Mouse (Mus musculus) gastrocnemius, postnatal 25 days (tissue): ENCODE measurements around the gene Tspan32. TPM values are rescaled to one million over a fixed set of nuclear protein-coding genes. Genes with fewer than 3 reads are reported as not detected.
A peak's percentile ranks its signal among the peaks of the same experiment; 100 is the strongest.

Source experiments
- DNase-seq: peaks from one replicate; pipeline ENCODE4 v3.0.0; 2022
- total RNA-seq, 2 experiments: library from RNA; stranded (reverse); gene quantifications; 1 replicate in 1 of 2; 2 replicates in 1 of 2; pipeline ENCODE4 v1.2.3; 2021

Gene Tspan32
- total RNA-seq, 2 experiments from 2014 or later, result 0.23 to 0.27 TPM

DNA sequence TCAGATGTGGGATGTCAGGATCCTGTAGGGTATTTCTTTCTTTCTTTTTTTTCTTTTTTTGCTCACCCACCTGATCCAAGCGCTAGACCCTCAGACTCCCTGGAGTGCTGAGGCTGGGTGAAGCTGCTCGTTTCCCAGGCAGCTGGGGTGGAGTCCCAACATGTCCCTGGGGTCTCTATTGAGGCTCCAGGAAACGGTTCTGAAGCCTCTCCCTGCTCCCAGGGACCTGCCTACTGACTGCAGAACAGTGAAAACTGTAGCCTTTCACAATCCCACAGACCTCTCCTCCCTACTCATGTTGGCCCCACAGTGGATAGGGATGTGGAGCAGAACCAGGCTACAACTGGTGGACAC, 49.7 kb downstream of the Tspan32 start:
- DNase-seq, result no peak

DNA sequence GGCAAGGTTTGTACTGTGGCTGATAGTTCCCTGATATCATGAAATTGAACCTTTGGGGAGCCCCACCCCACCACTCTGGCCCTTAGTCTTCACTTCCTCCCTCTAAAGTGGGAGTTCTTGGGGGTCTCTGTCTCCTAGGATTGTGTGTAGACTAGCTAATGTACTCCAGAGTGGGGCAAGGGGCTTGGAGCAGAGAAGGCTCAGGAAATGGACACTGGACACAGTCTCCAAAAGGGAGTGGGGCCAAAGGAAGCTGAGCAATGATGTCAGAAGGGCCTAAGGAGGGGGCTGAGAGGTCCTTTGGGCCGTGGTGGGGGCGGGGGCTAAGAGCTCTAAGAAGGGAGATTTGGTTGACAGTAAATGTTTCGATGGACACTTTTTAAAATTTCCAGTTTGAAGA, 50.2 kb downstream of the Tspan32 start:
- no peak for DNase-seq

DNA sequence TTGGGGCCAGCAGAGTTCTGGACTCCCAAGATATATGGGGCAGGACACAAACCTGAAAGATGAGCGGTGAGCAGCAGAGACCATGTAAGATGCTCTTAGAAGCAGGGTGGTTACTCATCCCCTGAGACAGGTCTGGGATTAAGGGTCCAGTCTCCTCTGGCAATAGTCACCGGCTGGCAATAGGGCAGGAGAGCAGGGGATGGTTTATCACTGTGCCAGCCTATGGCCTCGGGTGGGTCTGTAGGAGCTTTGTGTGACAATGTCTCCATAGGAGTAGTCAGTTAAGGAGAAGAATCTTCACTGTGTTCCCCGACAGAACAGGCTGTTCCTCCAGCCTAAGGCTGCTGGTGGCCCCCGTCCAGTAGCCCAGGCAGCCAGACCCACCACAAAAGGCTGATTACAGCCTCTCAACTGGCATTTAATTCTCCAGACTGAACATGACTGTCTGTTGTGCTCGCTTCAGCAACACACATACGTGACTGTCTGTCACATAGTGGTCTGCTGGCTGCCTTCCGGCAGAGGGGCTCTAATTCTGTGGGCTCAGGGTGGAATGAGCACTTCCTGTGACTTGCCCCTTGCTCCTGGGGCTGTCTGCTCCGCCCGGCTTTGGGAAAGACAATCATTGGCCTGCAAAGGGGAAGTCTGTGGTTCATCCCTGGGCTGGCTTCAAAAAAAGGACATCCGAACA, 50.8 kb downstream of the Tspan32 start:
- DNase-seq, result no peak

DNA sequence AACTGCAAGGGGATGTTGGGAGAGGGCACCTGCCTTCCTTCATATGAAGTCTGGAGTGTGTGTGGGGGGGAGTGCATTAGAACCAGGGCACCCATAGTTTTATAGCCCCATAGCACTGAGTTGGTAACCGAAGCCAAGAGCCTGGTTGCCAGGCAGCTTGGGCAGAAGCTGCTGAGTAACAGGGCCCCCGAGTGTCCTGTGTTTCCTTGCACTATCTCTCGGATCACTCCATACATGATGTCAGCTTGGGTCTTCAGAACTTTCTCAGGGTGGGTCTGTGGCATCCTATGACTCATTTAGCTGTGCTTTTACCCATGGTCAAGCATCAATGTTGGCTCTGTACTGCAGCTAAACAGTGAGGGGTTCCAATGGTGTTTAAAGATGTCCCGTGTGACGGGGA, 52.2 kb downstream of the Tspan32 start:
- DNase-seq, result no peak

DNA sequence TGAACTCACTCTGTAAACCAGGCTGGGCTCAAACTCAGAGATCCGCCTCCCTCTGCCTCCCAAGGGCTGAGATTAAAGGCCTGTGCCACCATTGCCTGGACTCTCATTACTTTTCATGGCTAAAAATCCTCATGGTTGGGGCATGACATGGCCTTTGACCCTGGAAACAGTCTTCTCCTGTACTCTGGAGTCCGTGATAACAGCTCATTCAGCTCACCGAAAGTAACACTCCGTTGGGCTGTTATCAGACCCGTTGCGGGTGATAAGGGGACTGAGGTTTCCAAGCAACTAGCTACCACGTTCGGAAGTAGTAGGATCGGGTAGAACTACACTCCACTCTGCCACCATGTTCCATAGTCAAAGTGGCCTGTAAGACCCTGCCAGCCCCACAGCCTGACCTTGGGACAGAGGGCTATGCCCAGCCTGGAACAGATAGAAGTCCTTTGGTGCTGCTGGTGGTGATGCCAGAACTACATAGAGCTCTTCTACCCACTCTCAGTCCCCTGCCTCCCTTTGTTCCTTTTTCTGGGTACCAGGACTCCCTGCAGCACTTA, 52.9 kb downstream of the Tspan32 start:
- DNase-seq, result no peak

DNA sequence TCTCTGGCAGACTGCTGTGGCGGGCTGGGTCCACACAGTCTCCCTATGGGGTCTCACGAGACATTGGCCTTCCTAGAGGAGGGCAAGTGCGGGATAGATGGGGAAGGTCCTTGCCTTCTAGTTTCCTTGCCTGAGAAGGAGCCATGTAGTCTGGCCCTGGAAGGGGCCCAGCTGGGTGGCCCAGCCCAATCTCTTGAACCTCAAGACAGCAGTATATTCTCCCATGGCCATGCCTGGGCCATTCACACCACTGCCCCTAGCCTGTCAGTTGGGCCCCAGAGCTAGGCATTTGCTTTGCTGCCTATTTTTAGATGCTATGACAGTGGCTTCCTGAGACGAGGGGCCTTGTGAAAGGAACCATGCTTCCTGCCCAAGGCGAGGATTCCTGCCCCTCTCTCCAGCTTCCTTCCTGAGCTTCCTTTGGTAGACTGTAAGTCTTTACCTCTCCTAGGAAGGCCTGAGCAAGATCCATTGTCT, 53.4 kb downstream of the Tspan32 start:
- no peak for DNase-seq

DNA sequence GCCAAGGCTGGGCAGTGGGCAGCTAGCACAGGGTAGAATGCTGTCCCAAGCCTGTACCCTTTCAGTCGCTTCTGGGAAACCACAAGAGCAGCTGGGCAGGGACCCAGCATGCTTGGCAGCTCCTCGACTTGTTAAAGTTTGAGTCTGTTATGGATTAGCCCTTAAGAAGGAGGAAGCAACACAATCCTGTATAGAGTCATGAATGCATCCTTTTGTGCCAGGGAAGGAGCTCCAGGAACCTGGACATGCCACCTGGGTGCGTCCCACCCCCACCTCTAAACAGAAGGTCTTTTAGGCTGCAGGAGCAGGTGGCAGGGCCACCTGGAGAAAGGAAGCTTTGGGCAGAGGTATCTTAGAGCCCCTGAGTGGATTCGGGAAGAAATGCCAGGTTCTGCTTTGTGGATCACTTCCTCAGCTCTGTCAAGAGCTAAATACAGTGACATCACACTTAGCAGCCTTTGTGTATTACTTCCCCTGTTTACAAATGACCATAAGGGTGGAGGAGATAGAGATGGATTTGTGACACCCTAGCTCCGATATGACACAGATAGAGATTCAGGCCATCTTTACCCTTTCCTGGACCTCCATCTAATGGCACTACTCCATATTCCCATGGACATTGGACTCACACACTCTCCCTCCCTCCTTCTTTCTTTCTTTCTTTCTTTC, 54.5 kb downstream of the Tspan32 start:
- no peak for DNase-seq

DNA sequence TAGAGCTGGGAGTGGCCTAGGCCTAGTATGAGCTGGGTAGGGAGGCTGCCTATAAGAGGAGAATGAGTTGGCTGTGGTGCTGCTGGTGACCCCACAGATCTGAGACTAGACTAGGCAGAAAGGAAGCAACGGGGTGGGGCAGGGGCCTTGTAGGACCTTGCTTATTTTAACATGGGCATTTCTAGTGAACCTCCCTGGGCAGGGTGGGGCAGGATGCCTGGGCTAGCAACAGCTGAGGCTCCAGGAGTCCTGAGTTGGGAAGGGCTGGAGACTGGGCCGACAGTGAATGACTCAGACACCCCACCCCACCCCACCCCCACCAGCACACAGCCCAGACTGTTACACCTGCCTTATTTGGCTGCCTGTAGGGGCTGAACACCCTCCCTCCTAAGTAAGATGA, 57.9 kb downstream of the Tspan32 start:
- no peak for DNase-seq

DNA sequence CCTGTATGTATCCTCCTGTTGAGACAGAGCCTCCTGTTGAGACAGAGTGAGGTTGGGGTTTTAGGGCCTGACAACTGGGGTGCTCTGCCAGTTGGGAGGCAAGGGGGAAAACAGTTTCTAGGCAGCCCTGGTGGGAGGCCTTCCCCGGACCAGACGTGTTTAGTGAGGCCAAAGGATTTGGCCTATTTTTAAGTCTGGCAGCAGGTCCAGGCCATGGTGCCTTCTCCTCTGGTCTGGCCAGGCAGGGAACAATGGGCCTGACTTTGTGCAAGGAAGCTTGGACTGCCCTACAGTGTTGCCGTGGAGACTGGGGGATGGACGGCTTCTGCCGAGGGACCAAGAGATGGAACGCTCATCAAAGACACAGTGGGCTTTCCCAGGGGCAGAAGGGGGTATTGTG, 59.4 kb downstream of the Tspan32 start:
- DNase-seq, result no peak

DNA sequence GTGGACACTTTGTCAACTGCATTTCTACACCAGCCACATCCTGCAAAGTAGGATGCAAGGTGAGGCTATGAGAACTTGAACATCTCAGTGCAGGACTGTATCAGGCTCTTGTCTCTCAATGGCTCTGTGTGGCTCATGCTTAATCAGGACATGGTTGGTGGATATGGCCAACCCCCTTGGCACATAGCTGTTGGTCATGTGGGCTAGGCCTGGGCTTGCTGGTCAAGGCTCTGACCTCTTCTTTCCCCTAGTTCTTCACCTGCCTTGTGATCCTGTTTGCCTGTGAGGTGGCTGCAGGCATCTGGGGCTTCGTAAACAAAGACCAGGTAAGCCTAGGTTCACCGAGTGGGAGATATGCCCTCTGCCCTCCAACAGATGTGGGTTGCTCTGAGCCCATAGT, 60.8 kb downstream of the Tspan32 start:
- no peak for DNase-seq

DNA sequence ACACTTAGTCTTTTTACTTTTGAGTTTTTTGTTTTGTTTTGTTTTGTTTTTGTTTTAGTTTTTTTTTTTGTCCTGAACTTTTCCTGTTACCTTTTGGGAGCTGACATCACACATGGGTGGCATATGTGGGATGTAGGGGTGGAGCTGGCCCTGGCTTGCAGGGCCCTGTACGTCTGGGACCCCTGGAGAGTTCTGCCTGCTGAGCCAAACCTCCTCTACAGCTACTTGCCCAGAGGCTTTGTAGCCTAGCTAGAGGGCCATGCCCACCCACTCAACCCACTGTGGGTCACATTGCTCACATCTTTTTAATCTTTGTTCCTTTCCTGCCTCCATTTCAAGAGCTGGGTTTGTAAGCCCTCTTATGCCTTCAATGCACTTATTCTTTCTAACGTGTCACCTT, 62.6 kb downstream of the Tspan32 start:
- no peak for DNase-seq

DNA sequence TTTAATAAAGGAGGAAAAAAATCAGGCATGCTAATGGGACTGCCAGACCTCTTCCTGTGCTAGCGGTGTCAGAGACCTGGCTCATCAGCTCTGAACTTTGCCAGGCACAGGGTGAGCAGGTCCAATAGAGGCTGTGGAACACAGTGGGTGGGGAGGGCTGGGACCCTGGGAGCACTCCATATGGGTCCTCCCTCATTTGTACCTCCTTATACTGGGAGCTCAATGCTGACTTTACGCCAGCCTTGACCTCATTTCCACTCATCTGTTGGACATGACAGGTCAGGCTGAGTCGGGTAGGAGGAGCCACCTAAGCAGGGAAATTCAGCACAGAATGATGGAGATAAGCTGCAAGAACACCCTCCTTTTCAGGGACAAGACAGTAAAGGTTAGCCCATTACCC, 63.1 kb downstream of the Tspan32 start:
- no peak for DNase-seq

DNA sequence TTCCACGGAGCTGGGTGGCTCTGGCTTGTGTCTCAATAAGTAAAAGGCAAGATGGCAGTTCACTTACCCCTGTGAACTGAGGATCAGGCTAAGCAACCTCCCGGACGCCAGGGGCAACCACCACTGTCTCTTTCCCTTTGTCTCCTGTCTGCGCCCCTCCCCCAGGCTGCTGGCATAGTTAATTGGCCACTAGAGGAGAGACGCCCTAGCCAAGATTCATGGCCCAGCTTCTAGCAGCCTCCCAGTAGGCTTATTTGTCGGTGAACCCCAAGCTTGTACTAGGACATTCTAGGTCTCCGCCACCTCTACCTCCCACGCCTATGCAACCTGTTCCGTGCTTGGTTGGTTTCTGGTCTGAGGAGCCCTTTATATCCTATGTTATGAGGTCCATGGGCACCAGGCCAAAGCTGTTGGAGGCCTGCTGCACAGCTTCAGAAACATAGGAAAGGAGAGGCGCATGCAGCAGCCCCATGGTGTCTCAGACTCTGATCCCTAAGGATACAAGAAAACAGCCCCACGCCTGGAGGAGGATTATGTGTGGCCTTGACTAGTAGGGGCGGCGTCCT, 63.6 kb downstream of the Tspan32 start:
- DNase-seq, result peak; percentile 40

DNA sequence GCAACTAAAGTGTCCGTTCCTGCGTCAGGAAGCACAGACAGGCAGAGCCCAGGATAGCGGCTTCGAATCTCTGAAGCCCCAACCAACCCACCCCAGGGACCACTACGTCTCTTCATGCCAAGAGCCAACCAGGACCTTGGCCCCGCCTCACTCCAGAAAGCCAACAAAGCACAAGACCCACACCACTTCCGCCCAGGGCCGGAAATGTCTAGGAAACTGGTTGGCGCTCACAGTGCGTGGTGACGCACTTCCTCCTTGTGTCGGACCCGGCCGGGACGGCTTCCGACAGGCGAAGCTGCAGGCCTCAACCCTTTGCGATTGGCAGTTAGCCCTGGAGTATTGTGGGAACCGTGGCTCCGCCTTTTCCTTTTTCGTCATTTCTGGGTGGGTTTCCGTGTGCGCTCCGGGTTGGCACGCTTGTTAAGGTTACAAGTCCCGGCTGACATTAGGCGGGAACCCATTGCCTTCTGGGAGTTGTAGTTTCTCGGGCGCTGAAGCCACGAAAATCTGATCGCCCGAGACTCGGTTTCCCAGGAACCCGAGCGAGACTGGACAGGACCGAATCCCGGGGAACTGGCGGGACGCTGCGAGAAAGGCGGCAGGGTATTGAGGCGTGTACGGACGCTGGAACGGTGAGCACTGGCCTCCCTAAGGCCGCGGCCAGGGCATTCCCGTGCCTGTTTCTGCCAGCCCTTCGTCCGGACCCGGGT, 64.2 kb downstream of the Tspan32 start, which contains the start of gene Tssc4:
Tssc4 (plus strand) TSS at position 368 of the 710 bp plus-strand sequence.
- DNase-seq, result peak; percentile 99

Other genes with a start within 250 kb of the Tspan32 start
- 1 to 10 TPM in 1 of 2 experiments, not detected in 1; 2.2 TPM for gene Th, start 73.9 kb upstream of the Tspan32 start, total RNA-seq
- not detected for gene Ascl2, start 35.8 kb upstream of the Tspan32 start, total RNA-seq
- gene Cd81, start 47.7 kb downstream of the Tspan32 start, total RNA-seq, result 100 to 1,000 TPM; 118 to 130 TPM
- gene Tssc4, start 64.2 kb downstream of the Tspan32 start, total RNA-seq, result 1 to 10 TPM; 7.4 to 8.6 TPM
- under 1 TPM in 1 of 2 experiments, not detected in 1; 0.13 TPM for gene Trpm5, start 89.6 kb downstream of the Tspan32 start, total RNA-seq
- gene Kcnq1, start 101.3 kb downstream of the Tspan32 start, total RNA-seq, result under 1 TPM; 0.33 to 0.80 TPM